Mouse (Mus musculus) liver, embryonic 14.5 days (tissue): ENCODE data around the gene Szrd1. TPM values are rescaled to one million over a fixed set of nuclear protein-coding genes. Genes with fewer than 3 reads are reported as not detected.

ENCODE experiments used
- ATAC-seq: fragments of 200-750 bp; cut with Nextera tagmentation; 2 replicates; pipeline ENCODE4 v1.8.0; 2017; ENCODE audit warnings: moderate number of reproducible peaks, mild to moderate bottlenecking, moderate library complexity; ENCODE audit not compliant: insufficient read depth
- DNase-seq, 3 experiments: peaks; one replicate each; pipeline ENCODE4 v3.0.0-alpha.2; 2012 to 2013; ENCODE audit warnings: low read depth in 3 of 3, low spot score in 3 of 3
- H3K27ac ChIP-seq: fragments of 300-500 bp; sonication (generic); 2 replicates; pipeline ENCODE4 v1.5.1; 2014; ENCODE audit warnings: moderate library complexity, mild to moderate bottlenecking, control low read depth, inconsistent platforms
- H3K27me3 ChIP-seq: fragments of 300-500 bp; sonication (generic); 2 replicates; pipeline ENCODE4 v1.6.1; 2014; ENCODE audit warnings: mild to moderate bottlenecking, low read length, moderate library complexity; ENCODE audit not compliant: control insufficient read depth, insufficient read depth
- H3K36me3 ChIP-seq: fragments of 300-500 bp; sonication (generic); replicated peaks from 2 replicates; pipeline ENCODE4 v1.6.1; 2014; ENCODE audit warnings: low read depth; ENCODE audit not compliant: control insufficient read depth, insufficient read depth
- H3K4me1 ChIP-seq, 2 experiments: fragments of 200-500 bp in 1 of 2; fragments of 300-500 bp in 1 of 2; sonication (generic) in 1 of 2; replicated peaks; 2 replicates each; pipeline ENCODE4 v1.6.1; 2012 to 2014; ENCODE audit warnings: antibody characterized with exemption in 1 of 2, inconsistent platforms in 1 of 2, low read length in 1 of 2; ENCODE audit not compliant: control insufficient read depth in 2 of 2, insufficient read depth in 2 of 2
- H3K4me2 ChIP-seq: fragments of 300-500 bp; sonication (generic); 2 replicates; pipeline ENCODE4 v1.6.1; 2014; ENCODE audit warnings: low read depth, mild to moderate bottlenecking, control low read depth, moderate library complexity
- H3K4me3 ChIP-seq, 2 experiments: fragments of 200-500 bp in 1 of 2; fragments of 300-500 bp in 1 of 2; sonication (generic) in 1 of 2; 2 replicates each; pipeline ENCODE4 v1.5.1; 2012 to 2014; ENCODE audit warnings: low read depth in 2 of 2, low read length in 2 of 2, mild to moderate bottlenecking in 2 of 2, control low read depth in 1 of 2, inconsistent platforms in 1 of 2, moderate library complexity in 1 of 2; ENCODE audit not compliant: insufficient read depth in 1 of 2
- H3K9ac ChIP-seq: fragments of 300-500 bp; sonication (generic); replicated peaks from 2 replicates; pipeline ENCODE4 v1.6.1; 2014; ENCODE audit warnings: mild to moderate bottlenecking, control low read depth, moderate library complexity
- H3K9me3 ChIP-seq: fragments of 300-500 bp; sonication (generic); 2 replicates; pipeline ENCODE4 v1.6.1; 2016; ENCODE audit warnings: low read length, mixed read lengths; ENCODE audit not compliant: control insufficient read depth
- CTCF ChIP-seq: IDR thresholded peaks from 2 replicates; pipeline ENCODE4 v1.5.1; 2016; ENCODE audit warnings: antibody characterized with exemption, low read depth, control low read depth
- EP300 ChIP-seq: IDR thresholded peaks from 2 replicates; pipeline ENCODE4 v1.6.1; 2016; ENCODE audit warnings: antibody characterized with exemption, low read depth
- WGBS: fragments of 180-500 bp; shearing (Covaris S2); extraction: QIAGEN DNeasy Blood & Tissue Kit; methylation state at CpG from one replicate; pipeline ENCODE4 v1.1.7; 2014; ENCODE audit not compliant: insufficient replicate concordance; 5-methylcytosine and 5-hydroxymethylcytosine counted together
- polyA plus RNA-seq, 2 experiments: library from polyadenylated mRNA; depleted of rRNA in 1 of 2; stranded (reverse) in 1 of 2; unstranded in 1 of 2; fragments of >200 nt; fragmentation: Nextera tagmentation in 1 of 2; extraction: Ambion mirVana in 1 of 2; gene quantifications; 2 replicates each; pipeline versions ENCODE4 v1.2.1 to v1.2.3; 2012 to 2014

Szrd1 gene
- polyA plus RNA-seq, 2 experiments = 13.3 to 14.3 TPM

- Histone ChIP-seq H3K4me1 (peaks cover 2 to 6% of the 10 kb centered on the region in 2 experiments; a peak in 2 of 4 replicates), H3K4me3 (no peak overlapping the region), H3K4me2 (no peak overlapping the region), H3K9me3 (no peaks in the 10 kb centered on the region), H3K27ac (no peak overlapping the region), H3K27me3 (no peaks in the 10 kb centered on the region), H3K36me3 (peaks cover 21% of the 10 kb centered on the region), H3K9ac (no peak overlapping the region)
- peak in 1 of 3 experiments; percentile 19 for DNase-seq
- ATAC-seq = no peak
- TF ChIP-seq EP300 = no peak
- no peak for TF ChIP-seq CTCF
- 89% methylated on average over 6 of the region's 6 CpGs for WGBS
Measured at GRCm38 (mm10) chr4:141181981-141182380, 42.4 kb upstream of the Szrd1 start.

- DNase-seq = no peak
- Histone ChIP-seq H3K9ac (no peak overlapping the region), H3K9me3 (no peaks in the 10 kb centered on the region), H3K27me3 (no peaks in the 10 kb centered on the region), H3K27ac (no peak overlapping the region), H3K4me3 (no peak overlapping the region), H3K4me2 (no peak overlapping the region), H3K4me1 (peaks cover 0 to 1% of the 10 kb centered on the region in 2 experiments; a peak in 1 of 4 replicates), H3K36me3 (peaks cover 21% of the 10 kb centered on the region)
- 87% methylated on average over 8 of the region's 8 CpGs for WGBS
- ATAC-seq = no peak
- TF ChIP-seq CTCF = no peak
- no peak for TF ChIP-seq EP300
Measured at GRCm38 (mm10) chr4:141180831-141181230, 41.3 kb upstream of the Szrd1 start.

- WGBS = 85% methylated on average over 4 of the region's 4 CpGs
Measured at GRCm38 (mm10) chr4:141178500-141178899, 38.9 kb upstream of the Szrd1 start.

GRCm38 (mm10) chr4:141176328-141176838 is 36.8 kb upstream of the Szrd1 start:
- H3K36me3 ChIP-seq = peaks cover 25% of the 10 kb centered on the region
- ATAC-seq (no peak), DNase-seq (no peak)
- no peaks in the 10 kb centered on the region for H3K27me3 ChIP-seq
- TF ChIP-seq EP300 (no peak), CTCF (no peak)
- no peak overlapping the region for H3K9ac ChIP-seq
- WGBS = 80% methylated on average over 10 of the region's 10 CpGs
- H3K4me2 ChIP-seq = no peak overlapping the region
- no peak overlapping the region for H3K4me3 ChIP-seq
- H3K27ac ChIP-seq = no peak overlapping the region
- no peaks in the 10 kb centered on the region for H3K4me1 ChIP-seq
- no peaks in the 10 kb centered on the region for H3K9me3 ChIP-seq

More at GRCm38 (mm10) chr4:141178500-141178899, 38.9 kb upstream of the Szrd1 start:
- peaks cover 19% of the 10 kb centered on the region for H3K36me3 ChIP-seq
- H3K27ac ChIP-seq = no peak overlapping the region
- no peak for TF ChIP-seq EP300
- no peak for TF ChIP-seq CTCF
- H3K4me3 ChIP-seq = no peak overlapping the region
- no peaks in the 10 kb centered on the region for H3K27me3 ChIP-seq
- no peaks in the 10 kb centered on the region for H3K9me3 ChIP-seq
- DNase-seq = no peak
- H3K9ac ChIP-seq = no peak overlapping the region
- ATAC-seq = no peak
- H3K4me2 ChIP-seq = no peak overlapping the region
- H3K4me1 ChIP-seq = no peaks in the 10 kb centered on the region

- no peak overlapping the region for H3K4me2 ChIP-seq
- no peak for TF ChIP-seq EP300
- no peak for TF ChIP-seq CTCF
- no peak overlapping the region for H3K27ac ChIP-seq
- no peaks in the 10 kb centered on the region for H3K9me3 ChIP-seq
- H3K36me3 ChIP-seq = peaks cover 29% of the 10 kb centered on the region
- H3K27me3 ChIP-seq = no peaks in the 10 kb centered on the region
- ATAC-seq (no peak), DNase-seq (no peak)
- WGBS = 79% methylated on average over 5 of the region's 5 CpGs
- H3K4me3 ChIP-seq = no peak overlapping the region
- no peaks in the 10 kb centered on the region for H3K4me1 ChIP-seq
- H3K9ac ChIP-seq = no peak overlapping the region
Measured at GRCm38 (mm10) chr4:141175783-141176182, 36.2 kb upstream of the Szrd1 start.
